Mouse (Mus musculus): ENCODE results near the gene H2al1m.
"Not testable (repeated sequence)": the region's sequence is repeated elsewhere in the genome, so short reads cannot be mapped to it uniquely, and the experiment has no call there.

The H2al1m gene

GRCm38 (mm10) chrX:9283464-9283863, at the start of gene H2al1m:
H2al1m (plus strand) TSS chrX:9283764.
- not testable (repeated sequence) for DNase-seq (ENCODE audit: low spot score in 2 of 2)

- DNase-seq (ENCODE audit: low spot score in 2 of 2) = no peak
Observed at GRCm38 (mm10) chrX:9240737-9241591, 42.6 kb upstream of the H2al1m start.

DNA sequence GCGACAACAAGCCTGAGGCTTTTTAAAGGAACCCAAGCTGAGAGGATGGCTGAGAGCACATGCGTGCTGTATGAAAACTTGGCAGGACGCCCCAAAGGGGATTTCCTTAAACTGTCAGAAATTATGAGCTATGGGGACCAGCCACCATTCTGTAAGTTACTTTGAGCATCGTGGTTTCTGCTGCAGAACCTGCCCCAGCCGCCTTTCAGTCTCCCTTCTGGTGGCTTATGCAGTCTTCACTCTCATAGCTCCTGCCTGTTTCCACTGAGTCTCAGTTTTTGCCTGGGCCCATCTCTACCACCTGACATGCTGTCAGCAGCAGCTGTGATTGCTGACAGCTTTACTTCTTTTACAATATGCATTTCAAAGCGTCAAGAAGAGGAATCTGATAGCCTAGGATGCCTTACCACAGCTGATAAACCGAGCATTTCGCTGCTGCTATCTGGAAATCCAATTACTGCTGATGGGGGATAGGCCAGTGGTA, 40.1 kb upstream of the H2al1m start:
- DNase-seq (ENCODE audit: low spot score in 2 of 2) = no peak

DNA sequence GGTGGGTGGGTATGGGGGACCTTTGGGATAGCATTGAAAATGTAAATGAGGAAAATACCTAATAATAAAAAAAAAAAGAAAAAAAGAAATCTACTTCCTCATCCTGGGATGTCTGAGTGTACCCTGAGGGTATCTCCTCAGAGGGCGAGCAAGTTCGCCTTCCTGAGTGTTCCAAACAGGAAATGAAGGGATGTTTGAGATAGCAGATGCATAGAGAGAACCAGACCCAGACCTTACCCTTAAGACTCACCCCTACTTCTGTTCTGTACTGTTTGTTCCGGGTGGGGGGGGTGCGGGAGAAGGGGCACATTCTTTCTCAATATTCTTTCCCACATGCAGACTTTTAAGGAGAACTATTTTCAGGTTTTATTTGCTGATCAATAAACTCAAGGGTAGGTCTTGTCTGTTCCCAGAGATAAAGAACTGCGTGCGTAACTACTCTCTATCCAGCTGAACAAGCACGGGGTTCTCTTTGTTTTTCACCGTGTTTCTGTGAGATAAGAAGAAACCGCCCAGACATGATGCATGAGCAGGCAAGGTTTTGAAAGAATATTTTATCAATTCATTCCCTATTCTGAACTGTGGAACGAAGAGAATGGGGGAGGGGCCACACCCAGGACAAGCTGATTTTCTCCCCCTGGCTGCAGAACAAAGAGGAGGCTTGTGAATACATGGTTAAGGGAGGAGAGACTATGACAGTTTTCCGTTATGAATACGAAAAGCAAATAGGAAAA, 38.8 kb upstream of the H2al1m start:
- no peak for DNase-seq (ENCODE audit: low spot score in 2 of 2)

DNA sequence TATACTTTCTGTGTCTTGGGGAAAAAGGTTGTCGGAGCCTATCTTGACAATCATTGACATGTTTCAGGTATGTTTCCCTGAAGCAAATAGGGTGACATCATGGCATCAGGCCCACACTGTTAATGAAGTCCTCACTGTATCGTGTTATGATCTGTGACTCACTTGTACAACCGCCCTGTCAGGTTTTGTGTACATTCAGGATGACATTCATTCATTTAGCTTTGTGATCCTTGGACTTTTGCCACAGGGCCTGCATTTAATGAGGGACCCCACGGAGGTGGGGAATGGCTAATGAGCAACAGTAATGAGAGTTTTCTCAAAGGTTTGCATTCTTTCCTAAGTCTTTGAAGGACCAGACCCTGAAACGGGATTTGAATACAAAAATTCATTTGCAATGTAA, 34.7 kb upstream of the H2al1m start:
- DNase-seq (ENCODE audit: low spot score in 2 of 2) = no peak

DNA sequence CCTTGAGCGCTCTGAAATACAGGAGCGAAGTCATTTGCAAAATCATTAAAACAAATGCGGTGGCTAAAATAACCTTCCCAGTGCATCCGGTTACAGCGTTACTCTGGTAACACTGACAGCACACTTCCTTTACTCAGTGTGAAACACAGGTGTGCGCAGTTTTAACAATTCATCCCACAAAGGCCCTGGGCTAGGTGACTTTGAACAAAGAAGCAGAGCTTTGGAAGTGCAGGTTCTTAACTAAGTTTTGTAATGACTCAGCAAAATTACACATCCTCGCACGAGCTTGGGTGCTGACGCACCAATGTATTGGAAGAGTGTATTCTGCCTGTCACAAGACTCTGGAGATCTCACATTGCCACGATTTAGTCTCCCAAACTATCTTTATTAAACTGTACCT, 29.6 kb upstream of the H2al1m start:
- DNase-seq (ENCODE audit: low spot score in 2 of 2) = no peak

- no peak for DNase-seq (ENCODE audit: low spot score in 2 of 2)
Observed at GRCm38 (mm10) chrX:9254901-9255300, 28.7 kb upstream of the H2al1m start.

GRCm38 (mm10) chrX:9256766-9257165, 26.8 kb upstream of the H2al1m start, which contains the start of gene Gm14862:
Gm14862 (minus strand) TSS chrX:9256899.
- DNase-seq (ENCODE audit: low spot score in 2 of 2) = no peak

DNA sequence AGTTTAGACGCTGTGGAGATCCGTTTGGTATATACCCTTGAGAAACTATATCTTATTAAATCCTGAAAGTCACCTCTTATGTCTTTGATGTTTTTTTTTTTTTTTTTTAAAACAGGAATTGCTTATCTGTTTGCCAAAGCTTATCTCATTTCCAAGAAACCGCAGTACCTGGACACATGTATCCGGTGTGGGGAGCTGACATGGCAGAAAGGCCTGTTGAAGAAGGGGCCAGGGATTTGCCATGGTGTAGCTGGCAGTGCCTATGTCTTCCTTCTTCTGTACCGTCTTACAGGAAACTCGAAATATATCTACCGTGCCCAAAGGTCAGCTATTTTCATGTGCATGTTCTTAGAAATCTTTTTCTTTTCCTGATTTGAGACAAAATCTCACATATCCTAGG, 25.7 kb upstream of the H2al1m start:
- no peak for DNase-seq (ENCODE audit: low spot score in 2 of 2)

- no peak for DNase-seq (ENCODE audit: low spot score in 2 of 2)
Observed at GRCm38 (mm10) chrX:9259267-9259666, 24.3 kb upstream of the H2al1m start.

DNA sequence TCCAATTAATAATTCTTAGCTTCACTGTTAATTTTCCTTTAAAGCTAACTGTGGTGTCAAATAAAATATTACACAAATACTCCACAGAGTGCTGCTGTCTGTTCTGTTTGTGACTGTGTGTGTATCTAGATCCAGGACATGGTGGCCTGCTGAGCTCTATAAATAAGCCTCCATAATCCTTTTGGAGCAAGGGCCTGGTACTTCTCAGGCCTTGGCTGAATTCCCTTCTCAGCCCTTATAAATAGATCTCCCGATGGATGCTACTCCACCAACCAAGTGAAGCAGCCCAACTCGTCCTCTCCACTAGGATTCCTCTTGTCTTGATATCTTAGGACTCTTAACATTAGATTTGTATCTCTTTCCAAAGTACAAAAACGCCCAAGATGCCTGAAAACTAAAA, 12.5 kb upstream of the H2al1m start:
- no peak for DNase-seq (ENCODE audit: low spot score in 2 of 2)

DNA sequence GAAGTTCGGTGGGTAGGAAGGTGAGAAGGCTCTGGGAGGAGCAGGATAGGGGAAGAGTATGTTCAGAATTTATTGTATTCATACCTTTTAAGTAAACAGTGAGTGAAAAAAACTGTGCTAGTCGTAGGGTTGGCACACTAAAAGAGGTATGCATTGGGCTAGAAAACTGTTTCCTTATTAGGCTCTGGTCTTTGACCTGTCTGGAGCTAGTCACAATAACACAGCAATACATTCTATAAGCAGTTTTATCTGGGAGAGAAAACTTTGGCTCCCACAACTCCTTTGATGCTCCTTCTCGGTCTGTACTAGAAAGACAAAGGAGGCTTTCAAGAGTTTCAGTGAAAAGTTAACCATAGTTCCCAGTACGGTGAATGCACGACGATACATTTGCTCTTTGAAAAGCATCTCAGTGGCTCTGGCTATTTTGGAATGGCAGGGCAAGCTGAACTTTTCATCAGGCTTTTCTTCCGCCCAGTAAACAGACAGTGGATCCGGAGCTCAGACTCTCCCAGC, 11.6 kb upstream of the H2al1m start:
- DNase-seq (ENCODE audit: low spot score in 2 of 2) = no peak

DNA sequence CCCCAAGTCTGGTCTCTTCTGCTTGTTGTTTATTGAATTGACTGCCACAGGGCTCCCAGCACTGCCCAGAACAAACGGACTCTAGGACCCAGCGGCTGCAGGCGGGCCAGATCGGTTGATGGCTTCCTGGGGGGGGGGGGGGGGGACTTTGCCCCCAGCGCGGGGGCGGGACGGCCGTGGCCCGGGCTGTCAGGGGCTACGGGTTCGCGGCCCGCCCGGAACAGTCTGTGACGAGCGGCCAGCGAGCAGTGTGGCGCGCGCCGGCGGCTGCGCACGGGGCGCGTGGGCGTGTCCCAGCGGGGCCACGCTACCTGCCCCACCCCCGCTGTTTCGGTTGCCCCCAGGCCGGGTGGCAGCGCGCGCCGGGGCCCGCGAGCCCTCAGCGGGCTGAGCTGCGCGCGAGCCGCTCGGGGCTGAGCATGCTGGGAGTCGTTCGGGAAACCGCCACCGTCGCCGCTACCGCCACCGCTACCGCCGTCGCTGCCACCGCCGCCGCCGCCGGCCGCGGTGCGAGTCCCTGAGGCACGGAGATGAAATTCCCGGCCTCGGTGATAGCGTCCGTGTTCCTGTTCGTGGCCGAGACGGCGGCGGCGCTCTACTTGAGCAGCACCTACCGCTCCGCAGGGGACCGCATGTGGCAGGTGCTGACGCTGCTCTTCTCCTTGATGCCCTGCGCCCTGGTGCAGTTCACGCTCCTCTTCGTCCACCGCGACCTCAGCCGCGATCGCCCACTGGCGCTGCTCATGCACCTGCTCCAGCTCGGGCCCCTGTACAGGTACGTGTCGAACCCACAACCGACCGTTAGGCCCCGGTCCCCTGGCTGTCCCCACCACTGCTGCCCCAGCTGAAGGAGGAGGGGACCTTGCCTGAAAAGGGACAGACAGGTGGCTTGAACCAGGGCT, 10.9 kb upstream of the H2al1m start, which contains the start of gene Xk:
Gene Xk, plus strand, starts transcription at position 297 of the 902 bp plus-strand sequence.
- peak in 1 of 2 experiments; percentile 14 for DNase-seq (ENCODE audit: low spot score in 2 of 2)

DNA sequence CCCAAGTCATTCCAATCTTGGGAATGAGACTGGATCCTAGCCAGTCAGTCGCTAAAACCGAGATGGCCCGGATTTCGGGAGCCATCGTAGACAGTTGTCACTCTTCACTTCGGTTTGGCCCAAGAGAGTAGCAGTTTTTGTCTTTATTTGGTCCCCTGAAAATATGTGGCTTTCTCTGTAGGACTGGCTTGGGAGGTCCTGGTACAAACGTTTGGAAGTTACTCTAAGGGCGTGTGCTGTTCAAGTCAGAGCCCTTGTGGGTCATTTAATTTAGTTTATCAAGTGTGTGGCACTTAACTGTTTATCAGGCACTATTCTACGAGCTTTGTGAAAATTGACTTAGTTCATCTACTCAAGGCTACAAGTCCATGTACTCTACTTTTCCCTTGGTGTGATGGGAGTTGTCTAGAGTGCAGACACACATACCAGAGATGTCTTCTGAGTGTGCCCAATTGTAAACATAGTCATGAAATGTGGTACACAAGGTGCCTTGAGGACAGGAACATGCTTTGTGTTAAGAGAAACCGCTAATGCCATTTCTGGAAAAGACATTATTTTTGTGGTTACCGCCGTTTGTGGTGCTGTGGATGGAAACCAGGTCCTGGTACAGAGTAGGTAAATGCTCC, 10.1 kb upstream of the H2al1m start:
- DNase-seq (ENCODE audit: low spot score in 2 of 2) = no peak

- DNase-seq (ENCODE audit: low spot score in 2 of 2) = no peak
Observed at GRCm38 (mm10) chrX:9274321-9274720, 9.2 kb upstream of the H2al1m start.

DNA sequence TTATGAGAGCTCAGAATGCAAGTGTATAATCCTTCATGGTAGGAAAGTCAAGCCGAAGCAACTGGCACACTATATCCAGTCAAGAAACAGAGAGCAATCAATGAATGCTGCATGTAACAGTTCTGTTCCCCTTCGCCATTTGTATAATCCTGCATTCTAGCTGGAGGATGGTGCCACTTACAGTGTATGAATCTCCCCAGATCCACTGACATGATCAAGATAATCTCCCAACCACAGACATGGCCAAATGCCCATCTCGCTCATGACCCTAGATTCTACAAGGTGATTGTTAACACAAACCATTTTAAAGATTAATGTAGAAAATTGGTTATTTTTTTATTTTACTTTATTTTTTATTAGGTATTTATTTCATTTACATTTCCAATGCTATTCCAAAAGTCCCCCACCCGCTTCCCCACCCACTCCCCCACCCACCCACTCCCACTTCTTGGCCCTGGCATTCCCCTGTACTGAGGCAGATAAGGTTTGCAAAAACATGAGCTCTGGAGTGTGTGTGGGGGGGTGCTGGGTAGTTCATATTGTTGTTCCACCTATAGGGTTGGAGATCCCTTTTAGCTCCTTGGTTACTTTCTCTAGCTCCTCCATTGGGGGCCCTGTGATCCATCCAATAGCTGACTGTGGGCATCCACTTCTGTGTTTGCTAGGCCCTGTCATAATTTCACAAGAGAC, 9.7 kb downstream of the H2al1m start:
- DNase-seq (ENCODE audit: low spot score in 2 of 2) = not testable (repeated sequence)

GRCm38 (mm10) chrX:9298413-9298864, 14.9 kb downstream of the H2al1m start:
- no peak for DNase-seq (ENCODE audit: low spot score in 2 of 2)

DNA sequence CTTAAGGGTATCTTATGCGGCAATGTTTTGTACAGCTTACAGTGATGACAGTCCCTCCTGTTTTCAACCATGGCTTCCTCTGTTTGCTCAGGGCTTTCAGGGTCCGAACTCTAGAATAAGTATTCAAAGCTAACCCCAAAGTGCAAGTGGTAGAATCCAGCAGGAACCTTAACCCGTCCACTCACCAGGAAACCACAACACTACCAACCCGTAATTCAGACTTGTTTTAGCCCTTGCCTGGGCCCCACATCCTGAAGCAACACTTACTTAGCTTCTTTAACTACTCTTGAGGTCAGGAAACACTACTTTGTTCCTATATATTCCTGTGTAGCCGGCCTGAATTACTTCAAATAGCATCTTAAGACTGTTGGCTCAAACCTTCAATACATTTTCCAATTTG, 19.2 kb downstream of the H2al1m start:
- DNase-seq (ENCODE audit: low spot score in 2 of 2) = no peak

- DNase-seq (ENCODE audit: low spot score in 2 of 2) = no peak
Observed at GRCm38 (mm10) chrX:9303455-9303854, 19.9 kb downstream of the H2al1m start.

- not testable (repeated sequence) for DNase-seq (ENCODE audit: low spot score in 2 of 2)
Observed at GRCm38 (mm10) chrX:9316457-9316856, 32.9 kb downstream of the H2al1m start.
